In the genomic region with DNA sequence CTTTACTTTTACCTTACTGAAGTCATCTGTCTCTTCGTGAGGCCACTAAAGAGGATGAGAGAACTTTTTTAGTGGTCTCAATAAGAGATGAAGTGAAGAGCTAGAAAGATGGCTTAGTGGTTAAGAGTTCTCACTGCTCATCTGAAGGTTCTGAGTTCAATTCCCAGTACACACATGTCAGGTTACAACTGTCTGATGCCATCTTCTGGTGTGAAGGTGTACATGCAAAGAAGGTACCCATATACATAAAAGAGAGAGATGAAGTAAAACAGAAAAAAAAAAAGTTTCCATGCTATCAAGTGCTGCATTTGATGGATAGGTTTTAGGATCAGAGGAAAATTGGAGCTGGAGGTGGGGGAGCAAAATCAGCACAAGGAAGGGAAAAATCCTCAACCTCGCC, we compare ENCODE assay signal across 23 mouse cellular contexts. TPM values are rescaled to one million over a fixed set of nuclear protein-coding genes. Genes with fewer than 3 reads are reported as not detected.
DNase-seq lines count a peak whose midpoint lies in the region; ATAC-seq and TF ChIP-seq lines count a peak whose summit lies in the region.
"Had no signal": no experiment of that assay in that cellular context is flagged by ENCODE, and none has a peak within 500 bp of the region (broad histone marks: within the 10 kb centered on the region; RNA-seq: fewer than 3 reads in every experiment).

No protein-coding gene starts in this region.

- H3K9ac ChIP-seq in midbrain, postnatal 0 days (replicated peaks; ENCODE audit: low read length, poor library complexity, severe bottlenecking) = no peak overlapping the region
- no peak overlapping the region for H3K9ac ChIP-seq in midbrain, embryonic 11.5 days (ENCODE audit: low read length)
- H3K9ac ChIP-seq: embryonic facial prominence, embryonic 13.5 days; forebrain, postnatal 0 days; hindbrain, embryonic 13.5 days; intestine, embryonic 15.5 days; limb, embryonic 13.5 days; midbrain, embryonic 12.5 days had no signal

- H3K36me3 ChIP-seq in midbrain, postnatal 0 days (ENCODE audit: insufficient read depth, low read length) = no peaks in the 10 kb centered on the region
- no peaks in the 10 kb centered on the region for H3K36me3 ChIP-seq in midbrain, embryonic 11.5 days (ENCODE audit: control insufficient read depth, insufficient read depth, low read length)
- H3K36me3 ChIP-seq: embryonic facial prominence, embryonic 13.5 days; heart, embryonic 10.5 days; hindbrain, embryonic 13.5 days; intestine, embryonic 15.5 days; limb, embryonic 13.5 days; midbrain, embryonic 12.5 days had no signal

- 56% methylated on average over 2 of the region's 2 CpGs for WGBS in midbrain, postnatal 0 days
- WGBS in midbrain, embryonic 11.5 days = 66% methylated on average over 2 of the region's 2 CpGs

- DNase-seq in CD4-positive, CD25-positive, alpha-beta regulatory T cell, adult 2 months (ENCODE audit: low read depth, low spot score) = peak; percentile 33
- DNase-seq in midbrain, postnatal 0 days (ENCODE audit: low spot score) = no peak
- no peak for DNase-seq in midbrain, embryonic 11.5 days (ENCODE audit: low spot score, missing footprints)
- DNase-seq in gastrocnemius, postnatal 25 days = no peak
- no peak for DNase-seq in adrenal gland, postnatal 25 days
- DNase-seq in gastrocnemius, postnatal 14 days = no peak
- DNase-seq: adrenal gland, postnatal 14 days; cerebellum, adult 2 months; forebrain, postnatal 0 days; heart, postnatal 10 days; kidney, postnatal 10 days; lung, adult 18-20 months; retina, postnatal 1 day; right cerebral cortex, postnatal 4 days had no signal

- H3K4me3 ChIP-seq in midbrain, postnatal 0 days (ENCODE audit: low read depth, low read length) = no peak overlapping the region
- no peak overlapping the region for H3K4me3 ChIP-seq in midbrain, embryonic 11.5 days (ENCODE audit: low read depth, low read length)
- H3K4me3 ChIP-seq: embryonic facial prominence, embryonic 13.5 days; heart, embryonic 10.5 days; hindbrain, embryonic 13.5 days; intestine, embryonic 15.5 days; limb, embryonic 13.5 days; midbrain, embryonic 12.5 days; myocyte had no signal

- ATAC-seq in CD4-positive, CD25-positive, alpha-beta regulatory T cell, adult 4 months = no peak
- ATAC-seq in midbrain, postnatal 0 days (ENCODE audit: low FRiP score) = no peak
- no peak for ATAC-seq in midbrain, embryonic 11.5 days (ENCODE audit: low FRiP score)
- peak; percentile 54; the same call in 1 of the 2 replicates for ATAC-seq in megakaryocyte, adult 5-6 weeks (ENCODE audit: poor library complexity, severe bottlenecking)
- ATAC-seq: forebrain, postnatal 0 days; intestine, embryonic 15.5 days had no signal

- intact Hi-C loops in gastrocnemius, postnatal 14 days (cut with DNase I; ENCODE audit: low total_unique reads) = no loop called here

- H3K4me2 ChIP-seq in midbrain, postnatal 0 days (ENCODE audit: low read depth, low read length, poor library complexity, severe bottlenecking) = no peak overlapping the region
- no peak overlapping the region for H3K4me2 ChIP-seq in midbrain, embryonic 11.5 days
- H3K4me2 ChIP-seq: embryonic facial prominence, embryonic 13.5 days; hindbrain, embryonic 13.5 days; intestine, embryonic 15.5 days; limb, embryonic 13.5 days; midbrain, embryonic 12.5 days had no signal

- H3K27ac ChIP-seq in midbrain, postnatal 0 days (ENCODE audit: low read depth, low read length) = no peak overlapping the region
- H3K27ac ChIP-seq in midbrain, embryonic 11.5 days (ENCODE audit: low read depth, low read length) = no peak overlapping the region
- H3K27ac ChIP-seq: embryonic facial prominence, embryonic 13.5 days; heart, embryonic 10.5 days; hindbrain, embryonic 13.5 days; intestine, embryonic 15.5 days; limb, embryonic 13.5 days; midbrain, embryonic 12.5 days had no signal

- H3K4me1 ChIP-seq in midbrain, postnatal 0 days (ENCODE audit: insufficient read depth, low read length) = no peaks in the 10 kb centered on the region
- no peaks in the 10 kb centered on the region for H3K4me1 ChIP-seq in midbrain, embryonic 11.5 days (ENCODE audit: control insufficient read depth, insufficient read depth, low read length)
- H3K4me1 ChIP-seq: embryonic facial prominence, embryonic 13.5 days; heart, embryonic 10.5 days; hindbrain, embryonic 13.5 days; intestine, embryonic 15.5 days; limb, embryonic 13.5 days; midbrain, embryonic 12.5 days had no signal

- TF ChIP-seq CTCF in midbrain, postnatal 0 days (IDR thresholded peaks at IDR 0.05) = peak; percentile 14; the same call in 1 of the 2 replicates

- H3K27me3 ChIP-seq in midbrain, postnatal 0 days (ENCODE audit: insufficient read depth, low read length) = peaks cover 11% of the 10 kb centered on the region; the same call in 1 of the 2 replicates
- H3K27me3 ChIP-seq in midbrain, embryonic 11.5 days (ENCODE audit: control insufficient read depth, insufficient read depth, low read length) = no peaks in the 10 kb centered on the region
- H3K27me3 ChIP-seq: intestine, embryonic 15.5 days had no signal

- H3K9me3 ChIP-seq in midbrain, postnatal 0 days (ENCODE audit: low read length) = no peaks in the 10 kb centered on the region
- no peaks in the 10 kb centered on the region for H3K9me3 ChIP-seq in midbrain, embryonic 11.5 days (ENCODE audit: control insufficient read depth, low read length)
- H3K9me3 ChIP-seq: embryonic facial prominence, embryonic 13.5 days; heart, embryonic 10.5 days; hindbrain, embryonic 13.5 days; intestine, embryonic 15.5 days; limb, embryonic 13.5 days; midbrain, embryonic 12.5 days had no signal

RNA-seq across cellular contexts. Expression of gene Zfp119a, which starts 6.2 kb away (rescaled TPM):
- 10 to 100 TPM; 21.2 to 22.6 TPM for polyA plus RNA-seq in CD4-positive, CD25-positive, alpha-beta regulatory T cell, adult 4 months (2017; shearing (Covaris generic))
- 4.3 and 10.4 TPM in 2 replicates for total RNA-seq in midbrain, postnatal 0 days (2014; rRNA removed)
- polyA plus RNA-seq in midbrain, postnatal 0 days (2015; fragmentation: Nextera tagmentation; extraction: Ambion mirVana) = 5.6 and 7.2 TPM in 2 replicates
- 9.2 TPM in 2 replicates for polyA plus RNA-seq in midbrain, embryonic 11.5 days (2014; fragmentation: Nextera tagmentation; extraction: Ambion mirVana)
- total RNA-seq in megakaryocyte, adult 5-6 weeks (2015) = 8.7 and 9.9 TPM in 2 replicates
- 7.4 and 8.1 TPM in 2 replicates for total RNA-seq in megakaryocyte, adult 5-6 weeks (2017)
- total RNA-seq in gastrocnemius, postnatal 25 days (2021) = 1 to 10 TPM; 2.7 to 3.2 TPM
- 8.8 TPM in 2 replicates for total RNA-seq in adrenal gland, postnatal 25 days (2021)
- total RNA-seq in gastrocnemius, postnatal 14 days (2021) = 1 to 10 TPM; 3.3 to 4.0 TPM

RNA-seq across cellular contexts. Expression of gene Zfp959, which starts 7.0 kb away (rescaled TPM):
- 10 to 100 TPM; 29.3 to 31.1 TPM for polyA plus RNA-seq in CD4-positive, CD25-positive, alpha-beta regulatory T cell, adult 4 months (2017; shearing (Covaris generic))
- total RNA-seq in midbrain, postnatal 0 days (2014; rRNA removed) = 7.0 and 9.6 TPM in 2 replicates
- 7.2 and 9.1 TPM in 2 replicates for polyA plus RNA-seq in midbrain, postnatal 0 days (2015; fragmentation: Nextera tagmentation; extraction: Ambion mirVana)
- 12.9 and 14.0 TPM in 2 replicates for polyA plus RNA-seq in midbrain, embryonic 11.5 days (2014; fragmentation: Nextera tagmentation; extraction: Ambion mirVana)
- total RNA-seq in megakaryocyte, adult 5-6 weeks (2015) = 20.7 and 21.0 TPM in 2 replicates
- total RNA-seq in megakaryocyte, adult 5-6 weeks (2017) = 8.9 and 10.6 TPM in 2 replicates
- 1 to 10 TPM; 2.6 to 3.4 TPM for total RNA-seq in gastrocnemius, postnatal 25 days (2021)
- total RNA-seq in adrenal gland, postnatal 25 days (2021) = 5.7 and 5.9 TPM in 2 replicates
- 1 to 10 TPM; 3.1 to 3.6 TPM for total RNA-seq in gastrocnemius, postnatal 14 days (2021)
